Mouse (Mus musculus) spleen, adult 2 months (tissue): Measurements from ENCODE around the gene Tpr. TPM values are rescaled to one million over a fixed set of nuclear protein-coding genes. Genes with fewer than 3 reads are reported as not detected.

Experiments
- DNase-seq, 2 experiments: peaks; one replicate each; pipeline versions ENCODE4 v3.0.0 to v3.0.0-alpha.2; 2012 to 2021; ENCODE audit warnings: low spot score in 2 of 2, low read depth in 1 of 2
- H3K27ac ChIP-seq: fragments of 200-500 bp; 2 replicates; pipeline ENCODE4 v1.5.1; 2012; ENCODE audit warnings: low read length, inconsistent platforms; ENCODE audit not compliant: insufficient read depth
- H3K27me3 ChIP-seq: fragments of 200-500 bp; 2 replicates; pipeline ENCODE4 v1.6.1; 2012; ENCODE audit warnings: mild to moderate bottlenecking, moderate library complexity, low read length, inconsistent platforms; ENCODE audit not compliant: control insufficient read depth, insufficient read depth
- H3K36me3 ChIP-seq: fragments of 200-500 bp; 2 replicates; pipeline ENCODE4 v1.6.1; 2012; ENCODE audit warnings: mild to moderate bottlenecking, low read length, inconsistent platforms; ENCODE audit not compliant: control insufficient read depth, insufficient read depth
- H3K4me1 ChIP-seq: fragments of 200-500 bp; 2 replicates; pipeline ENCODE4 v1.6.1; 2011; ENCODE audit warnings: inconsistent platforms; ENCODE audit not compliant: control insufficient read depth, insufficient read depth, insufficient read length
- H3K4me3 ChIP-seq: fragments of 200-500 bp; 2 replicates; pipeline ENCODE4 v1.5.1; 2011; ENCODE audit warnings: mild to moderate bottlenecking, inconsistent platforms; ENCODE audit not compliant: insufficient read depth, insufficient read length; ENCODE audit errors: extremely low read depth
- CTCF ChIP-seq: fragments of 200-500 bp; IDR thresholded peaks from 2 replicates; pipeline ENCODE4 v1.5.1; 2011; ENCODE audit warnings: mild to moderate bottlenecking, inconsistent platforms; ENCODE audit not compliant: insufficient read depth, insufficient read length, insufficient replicate concordance; ENCODE audit errors: extremely low read depth
- POLR2A ChIP-seq: fragments of 200-500 bp; IDR thresholded peaks from 2 replicates; pipeline ENCODE4 v1.6.1; 2011; ENCODE audit warnings: low read depth, low read length, inconsistent platforms
- WGBS: fragments of 180-500 bp; shearing (Covaris S2); methylation state at CpG from one replicate; pipeline ENCODE4 v1.1.7; 2018; 5-methylcytosine and 5-hydroxymethylcytosine counted together
- polyA plus RNA-seq: library from polyadenylated mRNA; depleted of rRNA; stranded (reverse); fragments of >200 nt; gene quantifications from 2 replicates; pipeline ENCODE4 v1.2.3, GENCODE M21; 2012; rRNA removed

Gene Tpr
- 49.3 and 50.5 TPM in 2 replicates for polyA plus RNA-seq

DNA sequence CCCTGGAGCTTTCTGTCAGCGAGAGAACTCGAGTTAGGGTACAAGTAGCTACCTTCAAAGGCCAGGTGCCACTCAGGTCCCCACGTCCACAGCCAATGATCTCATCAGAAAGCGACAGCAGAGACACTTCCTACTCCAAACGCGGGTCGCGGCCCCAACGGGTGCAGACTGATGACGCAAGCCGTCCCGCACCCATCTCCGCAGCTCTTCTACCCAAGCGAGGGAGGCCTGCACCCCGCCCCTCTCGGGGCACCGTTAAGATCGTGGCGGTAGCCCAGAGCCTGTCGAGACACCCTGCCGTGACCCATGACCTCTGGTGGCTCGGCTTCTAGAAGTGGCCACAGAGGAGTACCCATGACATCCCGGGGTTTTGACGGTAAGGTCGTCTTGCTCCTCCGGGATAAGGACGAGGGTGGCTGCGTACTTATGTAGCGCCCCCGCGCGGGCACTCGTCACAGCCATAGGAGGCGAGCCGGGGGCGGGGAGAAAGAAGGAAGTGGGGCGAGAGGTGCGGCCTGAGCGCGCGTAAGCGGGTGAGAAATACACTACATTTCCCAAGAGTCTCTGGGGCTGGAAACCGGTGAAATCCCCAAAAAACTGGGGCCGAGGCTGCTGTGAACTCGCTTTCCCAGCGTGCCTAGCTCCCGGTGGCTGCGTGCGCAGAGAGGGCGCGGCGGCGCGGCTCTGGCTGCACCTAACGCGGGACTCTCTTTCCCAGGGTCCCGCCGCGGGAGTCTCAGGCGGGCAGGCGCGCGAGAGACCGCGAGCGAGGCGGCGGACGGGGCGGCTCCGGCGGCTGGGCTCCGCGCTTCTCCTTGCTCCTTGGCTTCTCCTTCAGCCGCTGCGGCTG lies at the start of gene Tpr, which contains the start of gene Odr4:
Gene Tpr, plus strand, starts transcription at position 201 of the 850 bp plus-strand sequence.
Gene Odr4, minus strand, starts transcription at position 443 of the 850 bp plus-strand sequence.
- under 1% methylated on average over 76 of the region's 76 CpGs for WGBS
- peaks cover 6% of the 10 kb centered on the region; the same call in 1 of the 2 replicates for H3K36me3 ChIP-seq

DNA sequence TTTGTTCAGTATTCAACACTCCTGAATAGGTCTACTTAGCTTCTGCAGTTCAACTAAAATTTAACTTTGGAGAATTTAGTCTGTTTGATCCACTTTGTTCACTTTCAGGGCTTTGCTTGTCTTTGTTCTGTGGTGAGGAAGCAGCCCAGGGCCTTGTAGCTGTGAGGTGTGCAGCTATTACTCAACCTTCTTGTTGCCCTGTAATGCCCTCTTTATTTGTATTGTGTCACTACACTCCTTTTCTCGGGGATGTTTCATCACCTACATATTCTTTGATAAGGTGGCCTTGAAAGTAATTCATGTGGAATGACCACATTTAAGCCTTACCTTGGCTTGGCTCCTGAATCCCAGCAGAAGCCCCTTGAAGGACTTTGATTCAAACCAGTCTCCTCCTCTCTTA lies 31.8 kb upstream of the Tpr start:
- Histone ChIP-seq H3K36me3 (peaks cover 5% of the 10 kb centered on the region), H3K4me1 (no peaks in the 10 kb centered on the region), H3K27me3 (no peaks in the 10 kb centered on the region), H3K4me3 (no peak overlapping the region), H3K27ac (no peak overlapping the region)
- DNase-seq = no peak
- WGBS = 97% methylated on average over 1 of the region's 1 CpGs
- TF ChIP-seq POLR2A = no peak
- TF ChIP-seq CTCF = no peak

More for the DNA sequence above, at the start of gene Tpr, which contains the start of gene Odr4:
- Histone ChIP-seq H3K27me3 (no peaks in the 10 kb centered on the region), H3K27ac (peak within 1 kb of the TSS; percentile 99), H3K4me3 (peak within 1 kb of the TSS; percentile 97), H3K4me1 (no peaks in the 10 kb centered on the region; the same call in none of the 2 replicates)
- TF ChIP-seq CTCF = peak; percentile 49; the same call in 1 of the 2 replicates
- TF ChIP-seq POLR2A = no peak; the same call in 1 of the 2 replicates
- peak; percentile 95 to 98 for DNase-seq

DNA sequence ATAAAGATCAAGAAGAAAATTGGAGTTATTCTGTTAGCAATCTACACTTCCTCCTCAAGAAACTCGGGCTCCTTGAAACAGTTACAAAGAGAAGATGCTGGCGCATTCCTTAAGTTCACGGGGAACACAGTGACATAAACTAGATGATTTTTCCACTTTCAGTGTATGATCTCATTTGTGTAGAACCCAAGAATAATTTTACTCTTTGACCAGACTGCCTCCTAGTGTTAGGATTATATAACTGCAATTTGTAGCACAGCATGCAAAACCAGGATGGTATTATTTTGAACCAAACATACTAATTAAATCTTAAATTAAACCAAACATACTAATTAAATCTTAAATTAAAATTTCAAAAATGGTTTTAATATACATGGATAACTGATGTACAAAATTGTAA lies 19.7 kb upstream of the Tpr start:
- TF ChIP-seq POLR2A (no peak), CTCF (no peak)
- WGBS = 78% methylated on average over 3 of the region's 3 CpGs
- Histone ChIP-seq H3K4me3 (no peak overlapping the region), H3K27ac (no peak overlapping the region), H3K27me3 (no peaks in the 10 kb centered on the region), H3K36me3 (peaks cover 2% of the 10 kb centered on the region; the same call in 1 of the 2 replicates), H3K4me1 (no peaks in the 10 kb centered on the region)
- no peak for DNase-seq

DNA sequence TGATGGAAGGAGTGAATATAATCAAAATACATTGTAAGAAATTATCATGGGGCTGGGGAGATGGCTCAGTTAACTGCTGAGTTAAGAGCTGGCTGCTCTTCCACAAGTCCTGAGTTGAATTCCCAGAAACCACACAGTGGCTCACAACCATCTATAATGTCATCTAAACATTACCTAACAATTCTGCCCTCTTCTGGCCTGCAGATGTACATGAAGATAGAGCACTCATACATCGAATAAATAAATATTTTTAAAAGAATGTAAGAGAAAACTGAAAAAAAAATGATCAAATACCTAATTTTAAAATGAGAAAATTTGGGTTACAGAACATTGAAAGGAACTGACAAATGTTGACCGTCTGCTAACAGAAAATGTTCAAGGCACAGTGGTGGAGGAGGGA lies 18.4 kb upstream of the Tpr start:
- Histone ChIP-seq H3K4me3 (no peak overlapping the region), H3K36me3 (peaks cover 2% of the 10 kb centered on the region; the same call in 1 of the 2 replicates), H3K27ac (no peak overlapping the region), H3K27me3 (no peaks in the 10 kb centered on the region), H3K4me1 (no peaks in the 10 kb centered on the region)
- no peak for DNase-seq
- TF ChIP-seq POLR2A (no peak), CTCF (no peak)
- 89% methylated on average over 2 of the region's 2 CpGs for WGBS

DNA sequence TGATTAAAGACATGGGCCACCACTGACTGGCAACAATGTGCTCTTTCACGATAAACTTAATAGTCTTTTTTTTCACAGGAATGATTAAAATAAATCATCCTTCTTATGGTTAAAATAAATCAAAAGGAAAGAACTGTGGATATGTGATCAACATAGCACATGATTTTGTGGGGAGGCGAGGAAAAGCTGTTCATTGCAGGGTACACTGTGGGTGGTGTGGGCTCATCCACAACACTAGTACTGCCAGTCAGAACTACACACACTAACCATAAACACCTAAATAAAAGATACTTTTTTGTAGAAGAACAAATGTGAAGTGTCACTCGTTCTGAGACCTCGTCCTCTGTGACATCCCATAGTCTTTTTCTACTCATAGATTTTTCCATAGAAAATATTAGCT lies 8.5 kb upstream of the Tpr start:
- TF ChIP-seq CTCF (no peak), POLR2A (no peak)
- no peak for DNase-seq
- H3K27me3 ChIP-seq = no peaks in the 10 kb centered on the region
- H3K27ac ChIP-seq = no peak overlapping the region
- peaks cover 9% of the 10 kb centered on the region for H3K36me3 ChIP-seq
- H3K4me3 ChIP-seq = no peak overlapping the region
- H3K4me1 ChIP-seq = no peaks in the 10 kb centered on the region; the same call in 1 of the 2 replicates
- 92% methylated on average over 4 of the region's 4 CpGs for WGBS

DNA sequence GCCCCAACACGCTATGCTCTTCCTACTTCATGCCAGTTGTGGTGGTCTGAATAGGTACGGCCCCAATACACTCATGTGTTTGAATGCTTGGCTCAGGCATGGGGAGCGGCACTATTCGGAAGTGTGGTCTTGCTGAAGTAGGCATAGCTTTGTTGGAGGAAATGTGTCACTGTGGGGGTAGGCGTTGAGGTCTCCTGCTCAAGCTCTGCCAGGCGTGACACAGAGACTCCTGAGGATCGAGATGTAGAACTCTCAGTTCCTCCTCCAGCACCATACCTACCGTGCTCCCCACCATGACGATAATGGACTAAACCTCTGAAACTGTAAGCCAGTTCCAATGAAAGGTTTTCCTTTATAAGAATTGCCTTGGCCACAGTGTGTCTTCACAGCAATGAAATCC lies 5.1 kb upstream of the Tpr start:
- H3K4me1 ChIP-seq = no peaks in the 10 kb centered on the region; the same call in none of the 2 replicates
- H3K36me3 ChIP-seq = peaks cover 9% of the 10 kb centered on the region
- no peak for TF ChIP-seq CTCF
- TF ChIP-seq POLR2A = no peak
- peak; percentile 70 to 74 for DNase-seq
- H3K27me3 ChIP-seq = no peaks in the 10 kb centered on the region
- H3K4me3 ChIP-seq = no peak overlapping the region
- no peak overlapping the region for H3K27ac ChIP-seq
- 47% methylated on average over 9 of the region's 9 CpGs for WGBS
